Mouse (Mus musculus) retina, adult 2 months (tissue): ENCODE measurements at regions not wholly inside any gene's neighbourhood (a gene's known extent, or its start where the extent isn't known, plus 50 kb on each side); places are given as distances from the start of the nearest gene placed in this dataset.
"Not testable (repeated sequence)": the region's sequence is repeated elsewhere in the genome, so short reads cannot be mapped to it uniquely, and the experiment has no call there.

Experiments used
- DNase-seq: peaks from one replicate; pipeline ENCODE4 v3.0.0-alpha.2; 2012; ENCODE audit warnings: low read depth, low spot score

- DNase-seq: no peak
These were observed 60.8 kb downstream of the Dmrta2 start for GRCm38 (mm10) chr4:110038696-110039095.

- DNase-seq: no peak
These were observed 67.2 kb downstream of the Dmrta2 start for GRCm38 (mm10) chr4:110044851-110045618.

DNA sequence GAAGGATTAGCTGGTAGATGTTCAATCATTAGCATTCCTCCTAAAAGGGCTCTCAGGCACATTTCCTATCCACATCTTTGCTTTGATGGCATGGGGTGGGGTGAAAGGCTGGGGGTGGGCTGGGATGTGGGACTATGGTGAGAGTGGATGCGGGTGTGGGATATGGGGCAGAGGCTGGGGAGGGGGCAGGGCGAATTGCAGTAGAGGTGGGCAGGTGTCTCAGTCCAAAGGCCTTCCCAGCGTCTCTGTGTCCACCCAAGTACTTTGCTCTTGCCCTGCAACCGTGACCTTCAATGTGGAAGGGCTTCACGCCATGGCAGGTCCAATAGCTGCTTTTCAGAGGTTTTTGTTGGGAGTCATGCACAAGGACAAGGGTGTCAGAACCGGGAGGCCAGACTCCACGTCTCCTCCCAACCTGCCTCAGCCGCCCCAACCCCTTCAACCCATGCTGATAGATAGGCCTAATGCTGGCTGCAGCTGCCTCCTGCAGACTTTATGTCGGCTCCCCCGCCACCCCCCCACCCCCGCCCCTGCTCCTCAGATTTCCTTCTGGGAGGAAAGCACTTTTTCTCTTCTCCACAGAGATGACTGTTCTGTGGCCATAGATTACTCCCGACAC is 67.9 kb downstream of the Dmrta2 start:
- no peak for DNase-seq

DNA sequence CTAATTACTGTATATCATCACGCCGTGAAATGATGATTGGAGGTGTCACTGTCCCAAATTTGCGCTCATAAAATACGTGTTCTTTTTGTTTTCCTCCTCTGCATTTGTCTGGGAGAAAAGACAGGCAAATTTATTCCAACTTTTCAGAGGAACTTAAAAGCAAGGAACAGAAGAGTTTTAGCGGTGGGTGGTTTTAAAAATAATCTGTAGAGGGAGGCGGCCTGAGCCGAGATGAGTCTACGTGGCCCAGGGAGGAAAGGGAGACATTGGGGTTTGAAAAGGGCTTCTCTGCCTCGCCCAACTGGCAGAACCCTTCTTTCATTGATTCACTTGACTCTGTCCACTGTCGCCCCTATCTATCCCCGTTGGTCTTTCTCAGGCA is 68.4 kb downstream of the Dmrta2 start:
- DNase-seq: no peak

- peak; percentile 50 for DNase-seq
These were observed 72.8 kb downstream of the Dmrta2 start for GRCm38 (mm10) chr4:110050393-110051280.

DNA sequence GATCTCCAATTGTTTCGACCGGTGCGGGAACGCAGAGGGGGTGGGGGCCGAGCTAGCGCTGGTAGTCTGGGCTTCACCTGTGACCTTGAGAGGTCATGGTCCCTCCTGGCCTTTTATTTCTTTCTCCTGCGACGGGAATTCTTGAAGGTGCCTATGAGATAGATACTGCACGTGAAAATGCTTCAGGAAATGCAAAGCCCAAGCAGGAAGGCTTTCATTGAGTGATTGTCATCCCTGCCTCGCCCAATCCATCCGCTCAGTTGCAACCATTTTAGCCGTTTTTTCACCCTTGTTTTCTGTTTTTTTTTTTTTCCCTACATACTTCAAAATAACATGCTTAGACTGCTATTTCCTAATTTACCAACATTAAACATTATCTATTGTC is 73.4 kb downstream of the Dmrta2 start:
- no peak for DNase-seq

DNA sequence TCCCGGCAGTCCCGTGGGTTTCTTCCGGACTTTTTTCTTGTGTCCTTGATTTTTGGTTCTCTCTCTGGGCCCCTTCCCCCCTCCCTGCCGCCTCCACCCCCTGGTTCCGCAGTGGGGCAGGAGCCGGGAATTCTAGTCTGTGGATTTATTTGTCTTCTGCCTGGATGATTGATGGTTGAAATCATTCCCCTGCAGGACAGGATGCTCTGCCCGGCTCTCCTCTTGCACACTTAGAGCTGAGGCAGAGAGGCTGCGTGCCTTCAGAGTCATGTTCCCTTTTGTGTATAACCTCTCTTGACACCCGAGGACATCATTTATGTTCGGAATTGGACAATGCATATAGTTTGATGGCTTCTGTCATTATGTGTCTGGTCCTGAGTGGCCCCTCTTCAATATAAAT is 74.0 kb downstream of the Dmrta2 start:
- DNase-seq: no peak

DNA sequence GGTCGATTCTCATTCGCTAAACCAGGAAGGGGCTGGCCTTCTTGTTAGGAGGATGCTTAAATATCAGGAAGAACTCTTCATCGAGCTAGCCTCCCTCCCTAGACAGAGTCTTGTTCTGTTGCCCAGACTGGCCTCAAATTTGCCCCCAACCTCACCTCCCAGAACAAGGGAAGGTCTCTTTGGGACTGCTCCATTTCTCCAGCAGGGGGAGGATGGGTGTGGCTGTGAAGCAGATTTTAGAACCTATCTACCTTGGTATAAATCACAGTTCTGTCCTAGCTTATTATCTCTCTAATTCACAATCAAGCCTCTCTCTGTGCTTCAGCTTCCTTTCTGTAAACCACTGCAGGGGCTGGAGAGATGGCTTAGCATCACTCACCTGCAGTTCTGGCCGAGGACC is 75.1 kb downstream of the Dmrta2 start:
- no peak for DNase-seq

- DNase-seq: no peak
These were observed 96.0 kb downstream of the Dmrta2 start for GRCm38 (mm10) chr4:110073836-110074235.

GRCm38 (mm10) chr4:110083371-110083770 is 105.5 kb downstream of the Dmrta2 start:
- no peak for DNase-seq

DNA sequence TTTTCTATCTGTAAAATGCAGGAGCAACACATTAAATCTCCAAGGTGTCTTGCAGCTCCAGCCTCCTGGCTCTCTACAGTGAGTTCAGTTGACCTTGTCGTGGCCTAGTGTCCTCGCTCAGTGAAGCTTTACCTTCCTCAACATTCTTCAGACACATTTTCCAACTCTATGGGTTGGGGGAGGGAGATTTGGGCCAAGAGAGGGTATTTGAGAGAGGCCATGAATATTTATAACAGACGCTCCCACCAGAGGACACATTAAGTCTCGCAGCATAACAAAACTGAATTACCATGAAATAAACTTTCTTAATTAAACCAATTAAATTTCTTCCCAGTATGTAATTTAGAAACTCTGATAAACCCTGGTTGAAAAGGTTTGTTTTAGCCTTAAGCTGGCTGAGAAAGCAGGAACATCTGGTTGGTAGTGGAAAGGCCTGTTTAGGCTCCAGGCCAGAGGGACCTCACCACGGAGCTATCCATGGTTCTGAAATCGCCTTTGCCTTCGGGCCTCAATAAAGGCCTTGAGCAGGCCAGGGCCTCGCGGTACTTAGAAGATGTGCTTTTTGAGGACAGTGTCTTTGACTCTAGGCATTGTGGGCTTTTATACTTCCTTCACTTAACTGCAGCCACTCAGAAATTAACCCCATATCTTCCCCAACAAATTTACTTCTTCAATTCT is 109.9 kb downstream of the Dmrta2 start:
- no peak for DNase-seq

DNA sequence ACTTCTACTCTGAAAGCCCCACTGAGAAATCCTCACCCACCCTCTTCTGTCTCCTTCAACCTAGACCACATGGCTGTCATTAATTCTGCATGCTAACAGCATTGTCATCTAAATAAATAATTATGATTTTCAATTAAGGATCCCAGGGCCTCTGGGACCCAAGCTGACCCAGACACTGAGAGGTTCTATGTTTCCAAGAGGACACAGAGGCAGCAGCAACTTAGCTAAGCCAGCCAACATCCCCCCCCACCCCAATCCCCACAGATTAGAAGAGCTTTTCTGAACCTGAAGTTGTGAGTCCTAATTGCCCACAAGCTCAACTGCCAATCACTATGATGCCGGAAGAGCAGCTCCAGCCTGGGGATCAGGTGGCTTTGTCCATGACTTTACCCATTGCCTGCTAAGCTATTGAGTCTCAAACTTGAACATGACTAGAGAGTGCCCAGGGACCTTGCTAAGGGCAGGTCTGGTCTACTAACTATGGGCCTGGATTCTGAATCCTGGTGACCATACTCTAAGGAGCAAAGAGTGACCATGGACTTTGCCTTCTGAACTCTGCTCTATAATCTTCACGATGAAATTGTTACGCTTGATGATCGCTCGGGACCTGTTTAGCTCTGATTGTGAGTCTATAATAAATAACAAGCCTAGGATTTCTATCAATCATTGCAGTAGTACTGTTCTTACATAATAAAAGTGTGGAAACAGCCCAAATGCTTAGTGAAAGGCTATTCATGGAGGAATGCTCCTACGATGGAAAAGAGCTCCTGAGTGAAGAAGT is 115.4 kb downstream of the Dmrta2 start:
- DNase-seq: no peak

DNA sequence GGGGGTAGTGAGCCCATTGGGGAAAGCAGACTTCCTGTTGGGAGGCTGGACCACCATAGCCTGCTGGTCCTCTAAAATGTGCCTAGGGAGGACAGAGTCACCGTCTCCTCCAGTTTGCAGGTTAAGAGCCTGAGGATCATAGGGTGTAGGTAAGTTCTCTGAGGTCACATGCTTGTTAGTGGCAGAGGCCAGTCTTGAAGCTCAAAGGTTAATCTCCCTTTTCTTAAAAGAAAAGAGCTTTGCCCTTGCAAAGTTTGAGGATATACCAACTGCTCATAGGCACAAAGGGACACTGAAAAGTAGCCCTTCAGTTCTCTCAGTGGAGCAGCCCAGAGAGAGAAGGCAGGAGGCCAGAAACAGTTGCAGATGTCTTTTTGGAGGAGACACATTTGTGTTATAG is 116.7 kb downstream of the Dmrta2 start:
- no peak for DNase-seq

DNA sequence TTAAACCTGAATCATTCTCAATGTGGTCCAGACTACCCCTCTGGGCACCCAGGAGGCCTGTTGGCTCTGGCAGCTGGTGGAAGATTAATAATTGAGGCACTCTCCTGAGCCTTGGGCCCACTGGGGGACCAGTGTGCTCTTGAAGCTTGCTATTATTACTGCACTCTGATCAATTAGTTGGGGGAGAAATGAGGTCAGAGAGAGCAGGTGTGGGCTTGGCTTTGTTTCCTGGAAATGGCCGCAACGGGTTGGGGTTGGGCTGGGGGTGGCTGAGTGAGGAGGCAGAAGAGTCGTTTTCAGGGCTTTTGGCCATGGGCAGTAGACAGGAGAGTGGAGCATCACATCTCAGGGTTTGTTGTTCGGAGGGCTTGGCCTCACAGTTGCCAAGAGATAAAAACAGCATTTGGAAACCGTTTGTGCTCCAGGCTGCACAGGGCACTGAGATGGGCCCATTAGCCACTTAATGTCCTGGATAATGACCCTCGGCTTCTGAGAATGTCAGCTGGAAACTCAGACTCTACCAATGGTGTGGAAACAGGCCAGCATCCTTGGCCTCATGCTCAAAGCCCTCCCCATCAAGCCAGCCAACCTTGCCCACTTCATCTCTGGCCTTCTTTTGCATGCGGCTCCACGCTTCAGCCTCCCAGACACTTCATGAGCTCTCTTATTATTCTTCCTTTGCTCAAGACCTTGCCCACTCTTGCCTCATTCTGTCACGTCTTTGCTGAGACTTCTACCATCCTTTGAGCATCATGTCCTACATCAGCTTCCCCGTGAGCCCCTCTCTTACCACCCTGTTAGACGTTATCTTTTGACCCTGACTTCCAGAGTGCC is 118.1 kb downstream of the Dmrta2 start:
- DNase-seq: no peak

DNA sequence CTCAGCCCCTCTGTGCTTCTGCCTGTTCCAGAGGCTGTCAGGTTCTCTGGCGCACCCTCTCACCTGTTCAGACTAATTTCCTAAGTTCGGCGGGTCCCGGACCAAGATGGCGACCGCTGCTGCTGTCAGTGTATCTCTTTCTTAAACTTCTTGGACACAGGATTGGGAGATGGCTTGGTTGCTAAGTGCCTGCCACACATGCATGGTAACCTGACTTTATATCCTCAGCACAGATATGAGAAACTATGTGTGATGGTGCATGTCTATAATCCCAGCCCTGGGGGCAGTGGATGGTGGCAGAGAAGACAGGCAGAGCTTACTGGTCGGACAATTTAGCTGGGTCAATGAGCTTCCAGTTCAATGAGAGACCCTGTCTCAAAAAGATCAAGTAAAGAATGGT is 126.3 kb downstream of the Dmrta2 start:
- DNase-seq: not testable (repeated sequence)

GRCm38 (mm10) chr4:110106620-110107243 is 128.9 kb downstream of the Dmrta2 start:
- no peak for DNase-seq

DNA sequence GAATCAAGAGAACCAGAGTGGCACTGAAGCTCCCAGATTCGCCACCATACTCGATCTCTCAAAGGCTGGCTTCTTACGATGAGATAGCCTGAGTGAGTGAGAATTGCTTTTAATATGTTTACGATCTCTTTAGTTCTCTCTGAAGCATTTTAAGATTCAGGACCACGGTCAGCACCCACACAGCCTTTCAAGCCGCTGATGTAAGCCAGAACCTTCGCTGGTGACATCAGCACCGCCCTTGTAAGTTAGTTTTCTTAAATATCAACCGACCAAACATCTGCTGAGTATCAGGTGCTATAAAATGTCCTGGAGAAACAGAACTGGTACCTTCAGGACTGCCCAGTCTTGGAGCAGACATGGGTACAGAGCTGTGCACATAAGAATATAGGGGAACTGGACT is 141.6 kb downstream of the Dmrta2 start:
- no peak for DNase-seq

- DNase-seq: no peak
These were observed 142.0 kb downstream of the Dmrta2 start for GRCm38 (mm10) chr4:110119874-110120273.

- DNase-seq: no peak
These were observed 142.9 kb downstream of the Dmrta2 start for GRCm38 (mm10) chr4:110120761-110121160.

DNA sequence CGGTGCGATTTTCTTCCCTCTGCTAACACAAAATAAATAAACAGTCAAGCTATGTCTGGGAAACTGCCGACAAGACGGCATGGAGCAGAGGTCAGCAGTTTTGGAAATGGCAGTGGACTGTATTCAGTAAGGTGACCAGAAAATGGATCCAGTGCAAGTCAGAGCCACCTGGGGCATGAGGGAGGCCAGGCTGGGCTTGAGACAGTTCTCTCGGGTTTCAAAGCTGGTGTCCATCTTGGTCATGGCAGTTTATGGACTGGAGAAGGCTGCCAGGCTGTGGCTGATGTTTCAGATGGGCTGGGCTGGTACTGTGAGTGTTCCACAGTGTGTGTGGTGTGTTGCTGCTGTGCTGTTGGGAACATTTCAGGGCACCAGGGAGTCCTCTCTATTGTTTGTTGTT is 143.6 kb downstream of the Dmrta2 start:
- DNase-seq: no peak
